Comparison of ENCODE assay signal across 8 mouse cellular contexts in the genomic region with DNA sequence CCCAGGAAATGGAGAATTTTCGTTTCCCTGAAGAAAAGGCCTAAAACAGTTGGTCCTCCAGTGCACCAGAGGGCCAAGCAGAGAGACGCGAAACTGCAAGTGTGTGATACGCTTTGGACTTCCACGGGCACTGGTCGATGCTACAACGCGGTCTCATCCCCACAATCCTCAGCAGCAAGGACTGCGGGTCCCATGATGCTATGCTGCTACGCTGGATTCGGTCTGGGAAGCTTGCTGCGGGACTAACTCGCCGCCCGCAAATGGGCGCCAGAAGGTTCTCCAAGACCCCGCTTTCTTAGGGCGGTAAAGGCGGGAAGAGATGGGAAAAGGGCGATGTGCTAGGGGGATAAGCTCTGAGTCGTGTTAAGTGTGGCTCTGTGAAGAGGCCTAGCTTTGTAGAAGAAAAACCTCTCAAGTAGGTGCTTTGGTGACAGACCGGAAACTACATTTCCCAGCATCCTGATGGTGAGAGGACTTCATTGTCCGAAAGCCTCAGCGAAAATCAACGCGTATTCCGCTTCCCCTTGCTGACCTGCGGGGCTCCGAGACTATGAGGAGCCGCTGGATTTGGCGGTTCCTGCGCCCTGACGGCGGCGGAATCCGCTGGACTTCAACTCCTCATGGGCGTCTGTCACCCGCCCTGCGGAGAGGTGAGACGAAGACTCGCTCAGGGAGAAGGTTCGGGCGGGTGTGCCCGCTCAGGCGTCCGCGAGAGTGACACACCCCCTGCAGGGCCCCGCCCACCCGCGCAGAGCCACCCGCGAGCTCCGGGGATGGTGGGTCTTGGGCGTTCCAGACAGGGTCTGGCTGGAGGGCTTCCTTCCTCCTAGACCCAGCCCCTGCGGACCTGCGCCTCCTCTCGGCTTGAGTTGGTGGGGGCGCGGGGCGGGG. TPM values are rescaled to one million over a fixed set of nuclear protein-coding genes. Genes with fewer than 3 reads are reported as not detected.
DNase-seq lines count a peak whose midpoint lies in the region; ATAC-seq and TF ChIP-seq lines count a peak whose summit lies in the region.

A gene (plus strand): TSS at position 164 of the 891 bp plus-strand sequence.

- H3K4me2 ChIP-seq in heart, embryonic 13.5 days = peak within 1 kb of the TSS; percentile 73
- peak within 1 kb of the TSS; percentile 69 for H3K4me2 ChIP-seq in kidney, postnatal 0 days (ENCODE audit: low read length)

- peak within 1 kb of the TSS; percentile 91 for H3K9ac ChIP-seq in heart, embryonic 13.5 days
- H3K9ac ChIP-seq in kidney, postnatal 0 days (ENCODE audit: low read depth, low read length) = peak within 1 kb of the TSS; percentile 66
- H3K9ac ChIP-seq in liver, adult 2 months (ENCODE audit: low read depth, low read length) = peak within 1 kb of the TSS; percentile 87

- H3K36me3 ChIP-seq in heart, embryonic 13.5 days = peaks cover 15% of the 10 kb centered on the region; the same call in 1 of the 2 replicates
- no peaks in the 10 kb centered on the region for H3K36me3 ChIP-seq in kidney, postnatal 0 days (ENCODE audit: insufficient read depth, low read length)
- no peaks in the 10 kb centered on the region for H3K36me3 ChIP-seq in liver, adult 2 months (ENCODE audit: control insufficient read depth, insufficient read depth, low read length)

- TF ChIP-seq POLR2A in liver, adult 2 months (IDR thresholded peaks at IDR 0.05; ENCODE audit: extremely low read depth, insufficient read depth, low read length) = 0 out of 2 replicates have a peak, but pooled peaks have one; percentile 17

- H3K4me1 ChIP-seq in heart, embryonic 13.5 days = peaks cover 12% of the 10 kb centered on the region
- H3K4me1 ChIP-seq in kidney, postnatal 0 days (replicated peaks; ENCODE audit: insufficient read depth, low read length) = no peaks in the 10 kb centered on the region; the same call in 1 of the 2 replicates
- peaks cover 2% of the 10 kb centered on the region for H3K4me1 ChIP-seq in liver, adult 2 months (ENCODE audit: control insufficient read depth, insufficient read depth, low read length)

- ATAC-seq in heart, embryonic 13.5 days (ENCODE audit: extremely low read depth, insufficient number of reproducible peaks, low FRiP score, low TSS enrichment) = peak; percentile 92
- peak; percentile 96 for ATAC-seq in kidney, postnatal 0 days (replicated peaks; ENCODE audit: low FRiP score, low read depth)
- peak; percentile 96 for ATAC-seq in monocyte, adult 5-6 weeks (replicated peaks; ENCODE audit: insufficient number of reproducible peaks, low FRiP score, low TSS enrichment, poor library complexity, severe bottlenecking)

- peak within 1 kb of the TSS; percentile 80 for H3K4me3 ChIP-seq in heart, embryonic 13.5 days
- peak within 1 kb of the TSS; percentile 76 for H3K4me3 ChIP-seq in kidney, postnatal 0 days (replicated peaks; ENCODE audit: low read depth, low read length)
- H3K4me3 ChIP-seq in liver, adult 2 months (ENCODE audit: insufficient read depth, low read depth, low read length) = peak within 1 kb of the TSS; percentile 94

- H3K27me3 ChIP-seq in heart, embryonic 13.5 days (replicated peaks) = no peaks in the 10 kb centered on the region
- no peaks in the 10 kb centered on the region for H3K27me3 ChIP-seq in kidney, postnatal 0 days (ENCODE audit: insufficient read depth, low read length)
- no peaks in the 10 kb centered on the region for H3K27me3 ChIP-seq in liver, adult 2 months (ENCODE audit: control insufficient read depth, insufficient read depth, low read length)

- TF ChIP-seq CTCF in kidney, postnatal 0 days (IDR thresholded peaks at IDR 0.05; ENCODE audit: low read depth) = peak; percentile 65
- TF ChIP-seq CTCF in liver, adult 2 months (IDR thresholded peaks at IDR 0.05; ENCODE audit: low read depth, low read length) = peak; percentile 76

- H3K9me3 ChIP-seq in heart, embryonic 13.5 days = no peaks in the 10 kb centered on the region
- no peaks in the 10 kb centered on the region for H3K9me3 ChIP-seq in kidney, postnatal 0 days (replicated peaks; ENCODE audit: low read length)

- H3K79me2 ChIP-seq in liver, adult 2 months (ENCODE audit: control insufficient read depth, insufficient read depth, low read length) = no peaks in the 10 kb centered on the region

- under 1% methylated on average over 60 of the region's 60 CpGs for whole genome bisulfite sequencing in heart, embryonic 13.5 days
- under 1% methylated on average over 60 of the region's 60 CpGs for whole genome bisulfite sequencing in kidney, postnatal 0 days
- 1% methylated on average over 60 of the region's 60 CpGs for WGBS in liver, adult 2 months

- H3K27ac ChIP-seq in heart, embryonic 13.5 days (replicated peaks) = peak within 1 kb of the TSS; percentile 97
- H3K27ac ChIP-seq in kidney, postnatal 0 days = peak within 1 kb of the TSS; percentile 88
- H3K27ac ChIP-seq in liver, adult 2 months (replicated peaks; ENCODE audit: insufficient read depth, low read depth, low read length) = peak within 1 kb of the TSS; percentile 82

- DNase-seq in CD4-positive, CD25-positive, alpha-beta regulatory T cell, adult 2 months (ENCODE audit: low read depth, low spot score) = peak; percentile 90
- DNase-seq in c-Kit-positive CD71-negative TER-119-negative erythroid progenitor cells, embryonic 14.5 days (ENCODE audit: low read depth) = peak; percentile 82
- DNase-seq in fibroblast of lung, adult 2 months (ENCODE audit: low read depth) = peak; percentile 90
- peak; percentile 97 for DNase-seq in kidney, postnatal 0 days (ENCODE audit: low spot score)
- peak; percentile 99 for DNase-seq in liver, adult 2 months (ENCODE audit: extremely low read depth, low read depth, low spot score)
- peak; percentile 85 to 90 for DNase-seq in spleen, postnatal 36 days (ENCODE audit: low spot score in 2 of 2)

RNA-seq across cellular contexts. Expression of the gene that starts here (rescaled TPM):
- 49.4 and 52.5 TPM in 2 replicates for polyA plus RNA-seq in heart, embryonic 13.5 days (2015; fragmentation: Nextera tagmentation; extraction: Ambion mirVana)
- polyA plus RNA-seq in kidney, postnatal 0 days (2015; fragmentation: Nextera tagmentation; extraction: Ambion mirVana) = 70.7 and 70.8 TPM in 2 replicates
- total RNA-seq in liver, adult 2 months (2014; rRNA removed) = 13.7 and 18.3 TPM in 2 replicates
- polyA plus RNA-seq in liver, adult 2 months (2012; rRNA removed) = 2.3 and 2.7 TPM in 2 replicates
- total RNA-seq in monocyte, adult 5-6 weeks (2017) = 11.1 to 13.5 TPM (median 11.2 TPM) in 3 replicates

Comparison
In these comparisons a context has a peak if more than half of its experiments do, and no peak if none do; other contexts are left out.
1. Peak in every context shown above with its lines: DNase-seq, ATAC-seq, H3K4me3 ChIP-seq and H3K27ac ChIP-seq.
2. RNA of the gene that starts here (polyA plus RNA-seq): 70.7 to 70.8 TPM in kidney, postnatal 0 days and 49.4 to 52.5 TPM in heart, embryonic 13.5 days; 2.3 to 2.7 TPM in liver, adult 2 months; every median in the first group is over 10 times any median in the second.